Mouse (Mus musculus) thymus, adult 2 months (tissue): ENCODE results near the gene Kirrel.

Experiments
- CTCF ChIP-seq: fragments of 200-500 bp; IDR thresholded peaks from 2 replicates; pipeline ENCODE4 v1.5.1; 2012; ENCODE audit warnings: mild to moderate bottlenecking, control low read depth, low read length, moderate library complexity, borderline replicate concordance; ENCODE audit not compliant: control insufficient read depth, poor library complexity, insufficient read depth; ENCODE audit errors: extremely low read depth
- POLR2A ChIP-seq: fragments of 200-500 bp; IDR thresholded peaks from 2 replicates; pipeline ENCODE4 v1.6.1; 2012; ENCODE audit warnings: mild to moderate bottlenecking, low read length, control low read depth, moderate library complexity; ENCODE audit not compliant: control insufficient read depth, poor library complexity, insufficient read depth; ENCODE audit errors: extremely low read depth

GRCm38 (mm10) chr3:87097969-87098946, 76.3 kb downstream of the Kirrel start:
- no peak for TF ChIP-seq POLR2A
- TF ChIP-seq CTCF: no peak
